Mouse (Mus musculus) heart, postnatal 0 days (tissue): ENCODE measurements at regions not wholly inside any gene's neighbourhood (a gene's known extent, or its start where the extent isn't known, plus 50 kb on each side); places are given as distances from the start of the nearest gene placed in this dataset.

Experiments used
- ATAC-seq: fragments of 200-750 bp; cut with Nextera tagmentation; 2 replicates; pipeline ENCODE4 v1.8.0; 2017; ENCODE audit warnings: low read depth, moderate number of reproducible peaks, moderate library complexity; ENCODE audit not compliant: insufficient read depth
- DNase-seq: peaks from one replicate; pipeline ENCODE4 v3.0.0-alpha.2; 2016; ENCODE audit warnings: low spot score
- H3K27ac ChIP-seq: fragments of 300-500 bp; sonication (generic); 2 replicates; pipeline ENCODE4 v1.5.1; 2014; ENCODE audit warnings: low read depth, mild to moderate bottlenecking
- H3K27me3 ChIP-seq: fragments of 300-500 bp; sonication (generic); 2 replicates; pipeline ENCODE4 v1.6.1; 2014; ENCODE audit warnings: low read length, mixed read lengths; ENCODE audit not compliant: control insufficient read depth, insufficient read depth
- H3K36me3 ChIP-seq: fragments of 300-500 bp; sonication (generic); replicated peaks from 2 replicates; pipeline ENCODE4 v1.6.1; 2014; ENCODE audit warnings: low read length, mixed read lengths; ENCODE audit not compliant: control insufficient read depth, insufficient read depth
- H3K4me1 ChIP-seq: fragments of 300-500 bp; sonication (generic); 2 replicates; pipeline ENCODE4 v1.6.1; 2014; ENCODE audit warnings: antibody characterized with exemption; ENCODE audit not compliant: control insufficient read depth, insufficient read depth
- H3K4me2 ChIP-seq: fragments of 300-500 bp; sonication (generic); 2 replicates; pipeline ENCODE4 v1.6.1; 2014; ENCODE audit warnings: low read depth, mild to moderate bottlenecking, low read length, moderate library complexity
- H3K4me3 ChIP-seq: fragments of 300-500 bp; sonication (generic); 2 replicates; pipeline ENCODE4 v1.5.1; 2014; ENCODE audit warnings: low read depth, low read length
- H3K9ac ChIP-seq: fragments of 300-500 bp; sonication (generic); replicated peaks from 2 replicates; pipeline ENCODE4 v1.6.1; 2014; ENCODE audit warnings: low read depth, low read length, mixed read lengths
- H3K9me3 ChIP-seq: fragments of 300-500 bp; sonication (generic); replicated peaks from 2 replicates; pipeline ENCODE4 v1.6.1; 2016; ENCODE audit warnings: low read length; ENCODE audit not compliant: control insufficient read depth
- CTCF ChIP-seq: IDR thresholded peaks from 2 replicates; pipeline ENCODE4 v1.5.1; 2016; ENCODE audit warnings: antibody characterized with exemption, control low read depth, low read depth
- EP300 ChIP-seq: IDR thresholded peaks from 2 replicates; pipeline ENCODE4 v1.6.1; 2016; ENCODE audit warnings: antibody characterized with exemption, low read depth
- WGBS: fragments of 180-500 bp; shearing (Covaris S2); extraction: QIAGEN DNeasy Blood & Tissue Kit; methylation state at CpG from one replicate; pipeline ENCODE4 v1.1.7; 2014; 5-methylcytosine and 5-hydroxymethylcytosine counted together

- TF ChIP-seq EP300, result no peak
- TF ChIP-seq CTCF, result no peak
- 78% methylated on average over 4 of the region's 4 CpGs for WGBS
- ATAC-seq, result no peak
Observed at GRCm38 (mm10) chr1:42365648-42366324, 329.8 kb upstream of the Pou3f3 start.

GRCm38 (mm10) chr1:42387919-42388684, 307.5 kb upstream of the Pou3f3 start:
- H3K9me3 ChIP-seq, result no peaks in the 10 kb centered on the region
- no peak overlapping the region for H3K4me3 ChIP-seq
- no peaks in the 10 kb centered on the region for H3K4me1 ChIP-seq
- 37% methylated on average over 18 of the region's 18 CpGs for WGBS
- H3K27me3 ChIP-seq, result no peaks in the 10 kb centered on the region
- H3K9ac ChIP-seq, result no peak overlapping the region
- ATAC-seq (no peak), DNase-seq (no peak)
- H3K27ac ChIP-seq, result no peak overlapping the region
- H3K36me3 ChIP-seq, result no peaks in the 10 kb centered on the region
- no peak overlapping the region for H3K4me2 ChIP-seq
- TF ChIP-seq EP300, result no peak
- no peak for TF ChIP-seq CTCF

More at GRCm38 (mm10) chr1:42365648-42366324, 329.8 kb upstream of the Pou3f3 start:
- Histone ChIP-seq H3K4me1 (no peaks in the 10 kb centered on the region), H3K27ac (no peak overlapping the region), H3K27me3 (no peaks in the 10 kb centered on the region), H3K4me2 (no peak overlapping the region), H3K9me3 (no peaks in the 10 kb centered on the region), H3K4me3 (no peak overlapping the region), H3K36me3 (no peaks in the 10 kb centered on the region), H3K9ac (no peak overlapping the region)
- DNase-seq, result no peak

GRCm38 (mm10) chr1:42388740-42389139, 306.8 kb upstream of the Pou3f3 start:
- Histone ChIP-seq H3K4me2 (no peak overlapping the region), H3K9ac (no peak overlapping the region), H3K27ac (no peak overlapping the region), H3K9me3 (no peaks in the 10 kb centered on the region), H3K36me3 (no peaks in the 10 kb centered on the region), H3K27me3 (no peaks in the 10 kb centered on the region), H3K4me1 (no peaks in the 10 kb centered on the region), H3K4me3 (no peak overlapping the region)
- DNase-seq, result no peak
- no peak for ATAC-seq
- 75% methylated on average over 6 of the region's 6 CpGs for WGBS
- no peak for TF ChIP-seq EP300
- TF ChIP-seq CTCF, result no peak

GRCm38 (mm10) chr1:42395651-42396260, 299.8 kb upstream of the Pou3f3 start:
- WGBS, result 69% methylated on average over 13 of the region's 13 CpGs
- TF ChIP-seq CTCF (no peak), EP300 (no peak)

GRCm38 (mm10) chr1:42398461-42399154, 297.0 kb upstream of the Pou3f3 start:
- no peaks in the 10 kb centered on the region for H3K27me3 ChIP-seq
- TF ChIP-seq EP300 (no peak), CTCF (no peak)
- no peak for DNase-seq
- no peaks in the 10 kb centered on the region for H3K4me1 ChIP-seq
- no peaks in the 10 kb centered on the region for H3K36me3 ChIP-seq
- no peak overlapping the region for H3K4me2 ChIP-seq
- 26% methylated on average over 8 of the region's 8 CpGs for WGBS
- no peak overlapping the region for H3K27ac ChIP-seq
- no peaks in the 10 kb centered on the region for H3K9me3 ChIP-seq
- no peak overlapping the region for H3K4me3 ChIP-seq
- no peak for ATAC-seq
- H3K9ac ChIP-seq, result no peak overlapping the region

More at GRCm38 (mm10) chr1:42395651-42396260, 299.8 kb upstream of the Pou3f3 start:
- Histone ChIP-seq H3K9me3 (no peaks in the 10 kb centered on the region), H3K4me2 (no peak overlapping the region), H3K9ac (no peak overlapping the region), H3K36me3 (no peaks in the 10 kb centered on the region), H3K27ac (no peak overlapping the region), H3K4me1 (no peaks in the 10 kb centered on the region), H3K27me3 (no peaks in the 10 kb centered on the region), H3K4me3 (no peak overlapping the region)
- ATAC-seq (no peak), DNase-seq (no peak)
